Mouse (Mus musculus) heart, postnatal 25 days (tissue): ENCODE measurements around the gene Cyb561. TPM values are rescaled to one million over a fixed set of nuclear protein-coding genes. Genes with fewer than 3 reads are reported as not detected.

ENCODE experiments used
- DNase-seq: peaks from one replicate; pipeline ENCODE4 v3.0.0; 2022; ENCODE audit warnings: low spot score
- intact Hi-C: fragments of 180-260 bp; cut with DNase I; formaldehyde crosslinking; loops from one replicate; pipeline ENCODE4 v1.15.1; 2025
- total RNA-seq, 2 experiments: library from RNA; stranded (reverse); gene quantifications; 2 replicates each; pipeline ENCODE4 v1.2.3; 2021

Gene Cyb561
- total RNA-seq = 10 to 100 TPM in 1 of 2 experiments, 1 to 10 TPM in 1; 7.9 to 11.9 TPM

DNA sequence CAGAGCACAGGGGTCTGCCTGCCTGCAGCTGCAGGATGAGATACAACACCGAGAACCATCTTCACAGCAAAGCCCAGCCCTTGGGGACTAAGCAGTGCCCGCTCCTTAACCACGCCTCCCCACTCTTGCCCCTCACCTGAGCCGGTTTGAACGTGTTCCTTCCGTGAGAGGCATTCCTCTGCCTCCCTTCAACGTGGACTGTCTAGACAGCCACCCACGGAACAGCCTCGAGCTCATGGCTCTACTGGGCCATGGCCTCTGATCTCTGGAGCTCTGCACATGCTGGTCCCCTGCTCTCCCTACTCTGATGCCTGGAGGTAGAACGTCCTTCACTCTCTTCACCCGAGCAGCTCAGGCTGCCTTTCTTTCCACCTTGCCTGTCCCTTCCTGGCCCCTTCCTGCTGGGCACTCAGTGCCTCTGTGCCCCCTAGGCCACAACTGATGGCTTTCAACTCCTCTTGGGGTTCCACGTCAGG is at the start of gene Cyb561:
Gene Cyb561 (minus strand): TSS at position 426 of the 476 bp plus-strand sequence.
- no peak for DNase-seq

DNA sequence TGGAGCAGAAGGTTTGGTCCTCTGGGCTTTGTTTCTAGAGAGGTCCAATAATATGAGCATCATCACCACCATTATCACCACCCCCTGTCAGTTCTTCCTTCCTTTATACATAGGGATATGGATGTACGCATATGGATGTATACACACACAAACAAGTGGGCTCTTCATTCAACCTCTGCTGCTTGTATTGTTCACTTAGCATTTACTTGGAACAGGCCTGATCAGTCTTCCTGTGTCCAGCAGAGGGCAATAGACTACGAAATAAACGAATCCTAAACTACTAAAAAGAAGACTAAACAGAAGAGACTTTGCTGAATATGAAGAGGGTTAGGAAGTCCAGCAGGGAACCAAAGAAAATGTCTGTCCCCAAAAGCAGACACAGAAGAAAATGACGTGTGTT is 48.6 kb upstream of the Cyb561 start:
- intact Hi-C loops = loop anchor here (2.0 kb wide), 2 partner anchors 25 to 73 kb away; no protein-coding TSS in a partner anchor
- no peak for DNase-seq

More for the DNA sequence above, at the start of gene Cyb561:
- intact Hi-C loops = no loop called here

DNA sequence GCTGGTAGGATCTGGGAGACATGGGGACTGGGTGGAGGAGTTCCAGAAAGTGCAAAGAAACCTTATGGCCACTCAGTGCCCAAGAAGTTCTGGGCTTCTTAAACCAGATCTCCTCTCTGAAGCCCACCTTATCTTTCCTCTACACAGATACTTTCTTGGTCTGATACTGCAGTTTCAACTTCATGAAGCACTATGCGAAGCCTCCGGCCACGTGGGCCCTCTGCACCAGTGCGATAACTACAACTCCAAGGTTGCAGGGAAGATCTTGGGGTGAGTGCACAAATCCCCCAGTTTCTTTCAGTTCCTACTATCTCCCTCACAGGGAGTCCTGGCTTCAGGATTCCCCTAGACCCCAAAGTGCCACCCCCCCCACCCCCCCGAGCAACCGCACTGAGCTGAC is 46.9 kb upstream of the Cyb561 start:
- intact Hi-C loops = loop anchor here (2.0 kb wide), 1 partner anchor 27 kb away; no protein-coding TSS in a partner anchor
- no peak for DNase-seq

GRCm38 (mm10) chr11:105994375-105994774 is 41.2 kb upstream of the Cyb561 start, which contains the start of gene Ace3:
Gene Ace3 (plus strand): TSS chr11:105994675.
- DNase-seq = no peak
- intact Hi-C loops = no loop called here

DNA sequence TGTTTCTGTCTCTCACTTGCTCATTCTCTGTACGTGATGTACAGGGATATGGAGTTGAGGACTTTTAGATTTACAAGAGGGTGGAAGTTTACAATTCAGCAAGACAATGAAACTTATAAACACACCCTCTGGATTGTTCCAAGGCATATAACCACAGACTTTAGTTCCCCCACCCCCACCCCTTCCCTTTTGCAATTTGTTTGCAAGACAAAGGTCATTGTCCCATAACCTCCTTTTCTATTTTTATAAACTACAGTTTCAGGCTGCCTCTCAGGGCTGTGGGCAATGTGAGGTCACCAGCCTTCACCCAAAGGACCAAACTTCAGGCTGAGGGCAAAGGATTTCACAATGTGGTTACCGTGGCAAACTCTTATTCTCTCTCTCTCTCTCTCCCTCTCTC is 37.1 kb upstream of the Cyb561 start:
- intact Hi-C loops = no loop called here
- DNase-seq = no peak

GRCm38 (mm10) chr11:105989446-105989845 is 36.3 kb upstream of the Cyb561 start:
- no peak for DNase-seq
- intact Hi-C loops = no loop called here

DNA sequence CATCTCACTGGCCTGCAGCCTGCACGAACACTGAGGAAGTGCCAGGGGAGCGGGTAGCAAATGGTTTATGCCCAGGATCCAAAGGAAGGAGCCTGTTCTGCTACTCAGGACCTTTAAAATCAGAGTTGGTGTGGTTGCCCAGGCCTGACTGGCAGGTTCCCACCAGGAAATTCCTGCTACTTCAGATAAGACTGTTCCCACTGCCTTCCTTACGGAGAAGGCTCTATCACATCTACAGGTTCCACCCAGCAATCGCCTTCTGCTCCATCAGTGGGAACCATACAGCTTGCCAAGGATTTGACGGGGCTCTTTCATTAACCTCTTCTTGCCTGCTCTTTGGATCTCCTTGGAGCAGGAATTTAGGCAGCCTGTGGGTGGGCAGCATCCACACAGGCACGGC is 34.3 kb upstream of the Cyb561 start:
- no peak for DNase-seq
- intact Hi-C loops = no loop called here

GRCm38 (mm10) chr11:105984452-105984851 is 31.3 kb upstream of the Cyb561 start:
- intact Hi-C loops = no loop called here
- no peak for DNase-seq

GRCm38 (mm10) chr11:105978634-105979033 is 25.5 kb upstream of the Cyb561 start:
- intact Hi-C loops = no loop called here
- no peak for DNase-seq

- intact Hi-C loops = no loop called here
Observed at GRCm38 (mm10) chr11:105978232-105978631, 25.1 kb upstream of the Cyb561 start.

DNA sequence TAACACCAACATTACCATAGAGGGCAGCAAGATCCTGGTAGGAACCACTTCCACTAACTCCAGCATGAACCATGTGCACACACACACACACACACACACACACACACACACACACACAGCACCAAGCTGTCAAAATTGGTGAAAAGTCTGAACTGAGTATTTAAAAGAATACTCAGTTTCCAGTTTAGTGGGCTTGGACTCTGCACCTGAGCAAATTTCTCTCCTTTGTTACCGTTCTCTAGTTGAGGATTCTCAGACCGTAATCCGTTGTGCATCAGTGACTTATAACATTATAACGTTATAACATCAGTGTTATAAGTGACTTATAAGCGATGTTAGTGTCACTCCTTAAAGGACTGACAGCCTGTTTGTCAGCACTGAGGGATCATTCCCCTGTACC is 22.5 kb upstream of the Cyb561 start:
- intact Hi-C loops = no loop called here
- no peak for DNase-seq

More at GRCm38 (mm10) chr11:105978232-105978631, 25.1 kb upstream of the Cyb561 start:
- no peak for DNase-seq

GRCm38 (mm10) chr11:105975050-105975449 is 21.9 kb upstream of the Cyb561 start:
- intact Hi-C loops = no loop called here

GRCm38 (mm10) chr11:105974593-105974992 is 21.5 kb upstream of the Cyb561 start:
- intact Hi-C loops = no loop called here
- DNase-seq = no peak

More at GRCm38 (mm10) chr11:105975050-105975449, 21.9 kb upstream of the Cyb561 start:
- DNase-seq = no peak

DNA sequence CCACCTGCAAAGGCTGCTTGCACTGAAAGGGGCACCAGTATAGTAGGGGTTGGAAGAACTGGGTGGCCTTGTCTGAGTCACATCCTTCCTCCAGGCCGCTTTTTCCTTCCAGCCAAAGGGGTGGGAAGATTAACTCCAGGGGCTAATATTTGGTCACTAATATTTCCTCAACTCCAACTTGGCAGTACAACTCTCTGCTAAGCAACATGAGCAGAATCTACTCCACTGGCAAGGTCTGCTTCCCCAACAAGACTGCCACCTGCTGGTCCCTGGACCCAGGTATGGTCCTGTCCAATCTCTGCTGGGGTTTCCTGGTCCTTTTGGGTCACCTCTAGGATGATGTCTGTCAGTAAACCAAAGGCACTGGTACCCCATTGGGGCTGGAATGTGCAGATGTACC is 16.4 kb upstream of the Cyb561 start:
- no peak for DNase-seq
- intact Hi-C loops = no loop called here

DNA sequence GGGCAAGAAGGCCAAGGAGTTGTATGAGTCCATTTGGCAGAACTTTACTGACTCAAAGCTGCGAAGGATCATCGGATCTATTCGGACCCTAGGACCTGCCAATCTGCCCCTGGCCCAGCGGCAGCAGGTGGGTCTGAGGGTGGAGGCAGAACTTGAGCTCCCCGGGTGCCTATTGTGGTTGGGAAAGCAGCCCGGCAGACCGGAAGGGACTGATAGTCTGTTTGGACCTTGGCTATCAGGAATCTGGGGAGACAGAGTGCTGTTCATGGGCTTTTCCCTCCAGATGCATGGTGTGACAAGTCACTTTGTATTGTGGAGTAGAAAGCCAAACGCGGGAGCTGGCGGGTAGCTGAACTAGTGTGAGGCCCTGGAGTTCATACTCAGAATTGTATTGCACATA is 15.8 kb upstream of the Cyb561 start:
- no peak for DNase-seq
- intact Hi-C loops = no loop called here

DNA sequence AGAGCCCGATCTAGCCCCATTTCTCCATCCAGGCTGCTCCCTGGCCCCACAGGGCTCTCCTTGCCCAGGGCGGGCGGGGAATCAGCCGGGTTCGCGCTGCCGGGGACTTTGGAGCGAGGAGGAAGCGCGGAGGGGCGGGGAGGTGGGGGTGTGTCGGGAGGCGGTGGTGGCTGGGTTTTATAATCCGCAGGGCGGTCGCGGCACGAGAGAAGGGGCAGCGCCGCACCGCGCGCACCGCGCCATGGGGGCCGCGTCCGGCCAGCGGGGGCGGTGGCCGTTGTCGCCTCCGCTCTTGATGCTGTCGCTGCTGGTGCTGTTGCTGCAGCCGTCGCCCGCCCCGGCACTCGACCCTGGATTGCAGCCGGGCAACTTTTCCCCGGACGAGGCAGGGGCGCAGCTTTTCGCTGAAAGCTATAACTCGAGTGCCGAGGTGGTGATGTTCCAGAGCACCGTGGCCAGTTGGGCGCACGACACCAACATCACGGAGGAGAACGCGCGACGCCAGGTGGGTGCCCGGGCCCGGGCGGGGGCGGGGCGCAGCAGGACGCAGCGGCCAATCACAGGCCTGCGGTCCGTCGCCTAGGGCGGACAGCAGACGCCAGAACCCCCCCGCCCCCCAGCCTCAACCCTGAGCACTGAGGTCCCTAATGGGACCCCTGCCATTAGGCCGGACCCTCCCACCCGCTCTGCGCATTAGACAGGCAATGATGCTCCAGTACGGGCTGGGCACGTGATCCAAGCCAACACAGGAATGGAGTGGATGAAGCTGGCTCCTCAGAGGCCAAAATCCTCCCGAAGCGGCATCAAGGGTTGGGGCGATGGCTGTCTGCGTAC is 14.8 kb upstream of the Cyb561 start, which contains the start of gene Ace:
Gene Ace (plus strand): TSS at position 205 of the 834 bp plus-strand sequence.
- intact Hi-C loops = loop anchor here (2.0 kb wide), 1 partner anchor 21 kb away; no protein-coding TSS in a partner anchor
- no peak for DNase-seq

DNA sequence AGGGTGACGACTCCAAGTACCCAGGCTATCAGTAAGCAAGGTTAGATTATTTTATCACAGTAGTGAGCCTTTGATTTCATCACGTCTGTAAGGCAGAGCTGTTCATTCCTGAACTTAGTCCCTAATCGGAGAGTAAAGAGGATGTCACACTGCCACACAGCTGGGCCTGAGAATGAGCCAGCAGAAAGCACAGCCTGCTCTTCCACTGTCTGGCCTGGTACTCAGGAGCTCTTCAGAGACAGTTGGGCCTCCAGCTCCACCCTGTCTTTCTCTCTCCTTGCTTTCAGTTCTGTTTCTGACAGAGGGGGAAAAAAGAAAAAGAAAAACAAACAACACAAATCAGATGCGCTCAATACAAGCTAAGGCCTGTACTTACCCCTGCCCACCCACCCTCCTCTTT is 13.2 kb upstream of the Cyb561 start:
- intact Hi-C loops = loop anchor here (2.0 kb wide), 1 partner anchor 19 kb away; no protein-coding TSS in a partner anchor

GRCm38 (mm10) chr11:105964691-105965090 is 11.6 kb upstream of the Cyb561 start:
- intact Hi-C loops = no loop called here
- DNase-seq = no peak

More for the DNA sequence above, 13.2 kb upstream of the Cyb561 start:
- DNase-seq = no peak

DNA sequence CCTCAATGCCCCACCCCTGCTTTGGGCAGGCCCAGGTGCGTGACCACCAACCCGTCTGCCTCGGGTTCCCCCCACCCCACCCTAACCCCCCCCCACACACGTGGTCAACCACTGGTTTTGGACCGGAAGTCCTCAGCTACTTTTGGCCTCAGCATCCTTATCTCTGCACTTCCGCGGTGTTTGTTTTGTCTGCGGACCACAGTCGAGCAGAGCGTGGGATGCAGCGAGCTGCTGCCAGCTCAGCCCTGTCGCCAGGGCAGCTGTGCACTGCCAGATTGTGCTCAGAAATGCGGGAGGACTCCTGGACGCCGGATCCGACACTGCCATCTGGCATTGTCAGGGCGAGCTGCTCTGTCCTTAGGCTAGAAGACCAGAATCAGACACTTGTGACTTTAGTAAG is 6.2 kb upstream of the Cyb561 start:
- intact Hi-C loops = no loop called here
- DNase-seq = peak; percentile 60

DNA sequence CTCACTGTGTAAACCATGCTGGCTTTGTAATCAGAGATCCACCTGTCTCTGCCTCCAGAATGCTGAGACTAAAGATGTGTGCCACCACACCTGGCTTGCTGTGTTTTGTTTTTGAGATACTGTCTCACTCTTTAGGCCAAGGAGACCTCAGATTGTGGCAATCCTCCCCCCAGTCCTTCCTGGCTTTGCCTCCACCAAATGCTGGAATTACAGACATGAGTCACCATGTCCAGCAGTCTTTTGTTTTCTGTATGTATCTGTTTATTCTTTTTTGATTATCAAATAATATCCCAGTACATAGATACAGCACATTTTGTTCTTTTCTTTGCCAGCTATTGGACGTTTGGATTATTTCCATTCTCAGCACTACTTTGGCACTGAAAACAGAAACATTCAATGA is 5.4 kb upstream of the Cyb561 start:
- intact Hi-C loops = no loop called here

GRCm38 (mm10) chr11:105957501-105957900 is 4.4 kb upstream of the Cyb561 start:
- DNase-seq = no peak
- intact Hi-C loops = no loop called here

More for the DNA sequence above, 5.4 kb upstream of the Cyb561 start:
- no peak for DNase-seq
